Mouse (Mus musculus) natural killer cell, adult 2 months (primary cell): Measurements from ENCODE around the gene Arid1b.

Experiments
- DNase-seq, 2 experiments: peaks; one replicate each; pipeline ENCODE4 v3.0.0; 2022; ENCODE audit warnings: low spot score in 2 of 2

Arid1b gene

DNA sequence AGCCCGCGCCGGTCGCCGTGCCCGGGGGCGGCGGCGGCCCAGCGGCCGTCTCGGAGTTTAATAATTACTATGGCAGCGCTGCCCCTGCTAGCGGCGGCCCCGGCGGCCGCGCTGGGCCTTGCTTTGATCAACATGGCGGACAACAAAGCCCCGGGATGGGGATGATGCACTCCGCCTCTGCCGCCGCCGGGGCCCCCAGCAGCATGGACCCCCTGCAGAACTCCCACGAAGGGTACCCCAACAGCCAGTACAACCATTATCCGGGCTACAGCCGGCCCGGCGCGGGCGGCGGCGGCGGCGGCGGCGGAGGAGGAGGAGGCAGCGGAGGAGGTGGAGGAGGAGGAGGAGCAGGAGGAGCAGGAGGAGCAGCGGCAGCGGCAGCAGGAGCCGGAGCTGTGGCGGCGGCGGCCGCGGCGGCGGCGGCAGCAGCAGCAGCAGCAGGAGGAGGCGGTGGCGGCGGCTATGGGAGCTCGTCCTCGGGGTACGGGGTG is 1.5 kb downstream of the Arid1b start:
- peak; percentile 47 to 67 for DNase-seq

DNA sequence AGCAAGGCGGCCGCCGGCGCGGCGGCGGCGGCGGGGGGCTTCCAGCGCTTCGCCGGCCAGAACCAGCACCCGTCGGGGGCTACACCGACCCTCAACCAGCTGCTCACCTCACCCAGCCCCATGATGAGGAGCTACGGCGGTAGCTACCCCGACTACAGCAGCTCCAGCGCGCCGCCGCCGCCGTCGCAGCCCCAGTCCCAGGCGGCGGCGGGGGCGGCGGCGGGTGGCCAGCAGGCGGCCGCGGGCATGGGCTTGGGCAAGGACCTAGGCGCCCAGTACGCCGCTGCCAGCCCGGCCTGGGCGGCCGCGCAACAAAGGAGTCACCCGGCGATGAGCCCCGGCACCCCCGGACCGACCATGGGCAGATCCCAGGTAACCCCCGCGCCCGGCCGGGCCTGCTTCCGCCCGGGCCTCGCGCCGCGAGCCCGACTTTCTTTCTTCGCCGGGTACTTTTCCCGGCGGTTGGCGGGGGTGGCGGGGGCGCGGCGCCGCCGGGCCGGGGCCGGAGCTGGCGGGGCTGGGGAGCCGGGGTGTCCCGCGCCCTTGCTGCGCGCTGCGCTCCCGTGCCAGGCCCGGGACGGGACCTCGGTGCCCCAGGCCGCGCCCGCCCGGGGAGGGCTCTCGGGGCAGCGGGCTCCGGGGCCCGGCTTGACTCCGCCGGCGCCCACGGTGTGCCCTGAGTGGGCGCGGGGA is 2.1 kb downstream of the Arid1b start:
- DNase-seq, result peak; percentile 34 to 49

DNA sequence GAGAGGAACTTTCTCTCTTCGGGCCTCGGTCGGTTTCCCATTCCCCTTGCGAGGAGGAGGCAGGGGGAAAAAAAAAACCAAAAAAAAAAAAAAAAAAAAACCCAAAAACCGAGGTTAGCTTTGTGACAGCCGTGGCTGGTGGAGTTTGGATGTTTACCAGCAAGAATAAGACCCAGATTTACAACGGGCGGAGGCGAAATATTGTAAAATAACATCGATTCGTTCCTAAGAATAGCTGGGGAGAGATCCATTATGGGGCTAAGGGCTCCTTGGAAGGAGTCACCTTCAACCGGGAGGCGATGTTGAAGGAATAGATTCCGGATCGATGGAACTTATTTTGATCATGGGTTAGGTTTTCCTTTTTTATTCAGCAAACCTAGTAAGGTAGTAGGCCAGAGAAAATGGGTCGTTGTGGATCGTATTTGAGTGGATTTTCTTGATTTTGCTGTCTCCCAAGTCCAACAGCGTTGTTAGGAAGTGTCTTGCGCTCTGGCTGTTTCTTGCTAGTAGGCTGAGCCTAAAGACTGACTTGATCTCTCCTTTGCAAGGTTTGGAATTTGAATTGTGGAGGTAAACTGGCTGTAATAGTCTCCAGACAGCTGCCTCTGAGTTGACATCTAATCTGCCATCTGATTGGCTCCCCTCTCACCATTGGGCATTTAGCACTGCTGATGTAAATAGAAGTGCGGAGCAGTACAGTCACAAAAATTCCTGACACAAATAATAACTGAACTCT is 2.9 kb downstream of the Arid1b start:
- peak; percentile 24 to 29 for DNase-seq

DNA sequence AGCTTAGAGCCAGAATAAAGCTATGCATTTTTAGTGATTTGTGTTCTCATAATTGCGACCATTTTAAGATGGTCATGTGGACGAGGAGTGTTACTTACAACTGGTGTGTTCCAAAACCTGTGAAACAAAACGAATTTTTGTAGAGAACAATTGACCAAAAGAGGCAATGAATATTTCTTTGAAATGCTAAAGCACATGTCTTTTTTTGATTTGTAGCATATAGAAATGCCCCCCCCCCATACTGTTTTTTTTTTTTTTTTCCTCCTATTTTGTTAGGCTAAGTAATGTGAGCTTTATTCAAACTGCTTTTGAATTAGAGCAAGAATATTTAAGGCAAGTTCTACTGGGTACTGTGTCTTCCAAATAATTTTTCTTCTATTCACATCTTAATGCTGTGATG is 3.8 kb downstream of the Arid1b start:
- no peak for DNase-seq

DNA sequence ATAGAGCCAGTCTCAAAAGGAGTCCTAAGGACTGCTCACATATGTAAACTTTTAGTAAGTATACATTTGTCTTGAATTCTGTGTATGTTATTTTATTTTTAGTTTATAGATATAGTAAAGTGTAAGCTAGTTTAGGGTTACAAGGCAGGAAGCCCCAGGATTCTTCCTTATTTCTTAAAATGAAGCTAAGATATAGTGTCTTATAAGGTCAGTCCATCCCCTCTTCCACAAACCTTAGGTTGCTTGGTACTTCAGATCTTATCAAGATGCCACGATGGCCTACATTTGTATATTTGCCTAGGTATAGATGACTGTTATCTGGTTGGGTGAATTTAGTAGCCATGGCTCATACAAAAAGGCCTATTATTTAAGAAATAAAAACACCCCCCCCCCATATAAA is 5.1 kb downstream of the Arid1b start:
- no peak for DNase-seq

DNA sequence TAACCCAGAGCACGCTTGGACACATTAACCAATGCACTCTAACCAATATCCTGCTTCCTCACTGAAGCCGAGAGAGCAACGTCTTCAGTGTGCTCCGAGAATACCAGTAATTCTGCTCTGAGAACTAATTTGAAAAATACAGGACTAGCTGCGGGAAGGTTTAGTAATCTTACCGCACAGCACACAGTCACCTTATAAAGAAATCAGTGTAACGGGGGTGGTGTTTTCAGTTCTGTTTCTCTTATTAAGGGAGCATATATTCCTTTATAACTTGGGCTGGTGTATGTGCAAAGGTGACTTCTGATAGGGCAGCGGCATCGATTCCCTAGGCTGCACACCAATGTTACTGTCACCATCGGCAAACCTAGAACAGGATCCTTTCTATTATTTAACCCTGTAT is 5.9 kb downstream of the Arid1b start:
- no peak for DNase-seq

DNA sequence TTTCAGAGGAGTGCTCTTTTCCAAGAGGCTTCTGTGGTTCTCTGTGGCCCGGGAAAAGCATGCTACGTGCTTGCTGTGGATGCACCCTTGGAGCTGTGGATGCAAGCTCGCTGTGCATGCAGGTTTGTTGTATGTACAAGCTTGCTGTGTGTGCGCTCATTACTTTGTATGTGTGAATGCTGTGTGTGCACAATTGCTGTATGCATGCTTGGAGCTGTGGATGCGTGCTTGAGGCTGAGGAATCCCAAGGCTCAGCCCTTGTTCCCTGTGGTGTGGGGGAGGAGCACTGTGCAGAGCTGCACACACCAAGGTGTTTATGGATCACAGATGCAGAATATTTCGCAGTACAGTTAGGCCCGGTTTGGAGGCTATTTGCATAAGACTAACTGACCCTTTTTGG is 6.7 kb downstream of the Arid1b start:
- no peak for DNase-seq

DNA sequence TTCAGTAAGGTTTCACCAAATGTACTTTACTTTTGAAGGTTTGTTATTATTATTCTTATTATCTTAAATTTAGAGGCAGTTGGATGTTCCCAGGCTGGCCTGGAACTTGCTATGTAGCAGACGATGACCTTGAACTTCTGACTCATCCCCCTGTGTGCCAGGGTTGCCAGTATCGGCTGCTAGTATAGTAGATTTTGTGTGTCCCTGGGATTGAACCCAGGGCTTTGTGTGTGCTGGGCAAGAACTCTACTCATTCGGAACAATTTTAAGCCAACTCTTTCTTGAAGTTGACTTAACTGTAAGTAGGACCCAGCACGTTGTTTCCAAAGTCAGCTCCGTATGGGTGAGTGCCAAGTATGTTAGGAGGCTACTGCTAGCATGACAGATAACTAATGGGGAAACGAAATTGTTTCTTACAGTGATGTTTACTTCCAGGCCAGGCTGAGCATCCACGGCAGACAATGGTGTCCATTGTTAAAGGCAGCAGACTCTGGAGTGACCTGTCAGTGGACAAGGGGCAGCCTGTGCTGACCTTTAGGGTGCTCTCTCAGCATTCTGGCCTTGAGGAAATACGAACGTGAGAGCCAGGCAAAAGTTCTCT is 7.5 kb downstream of the Arid1b start:
- DNase-seq, result no peak

DNA sequence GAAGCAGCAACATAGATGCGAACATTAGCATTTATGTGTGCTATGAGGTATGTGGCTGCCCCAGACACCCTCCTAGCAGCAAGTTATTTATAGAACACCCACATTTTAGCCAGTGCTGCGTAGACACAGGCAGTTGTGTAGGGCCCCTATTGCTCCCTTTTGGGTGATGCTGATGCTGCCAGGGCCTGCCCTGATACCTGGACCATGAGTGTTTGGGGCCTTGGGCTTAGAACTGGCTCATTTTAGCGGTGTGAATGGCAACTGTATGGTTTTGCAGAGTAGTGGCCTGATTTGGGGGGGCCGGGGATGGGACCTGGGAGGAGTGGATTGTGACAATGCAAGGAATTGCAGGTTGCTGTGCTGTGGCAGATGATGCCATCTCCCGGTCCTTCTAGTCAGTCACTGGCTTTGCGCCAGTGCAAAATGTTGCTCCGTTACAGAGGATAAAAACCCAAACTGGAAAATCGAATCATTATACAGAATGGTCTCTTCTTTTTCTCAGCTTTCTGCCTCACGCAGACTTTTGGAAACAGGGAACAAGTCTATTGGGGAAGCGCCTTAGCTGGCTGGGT is 8.9 kb downstream of the Arid1b start:
- DNase-seq, result no peak

DNA sequence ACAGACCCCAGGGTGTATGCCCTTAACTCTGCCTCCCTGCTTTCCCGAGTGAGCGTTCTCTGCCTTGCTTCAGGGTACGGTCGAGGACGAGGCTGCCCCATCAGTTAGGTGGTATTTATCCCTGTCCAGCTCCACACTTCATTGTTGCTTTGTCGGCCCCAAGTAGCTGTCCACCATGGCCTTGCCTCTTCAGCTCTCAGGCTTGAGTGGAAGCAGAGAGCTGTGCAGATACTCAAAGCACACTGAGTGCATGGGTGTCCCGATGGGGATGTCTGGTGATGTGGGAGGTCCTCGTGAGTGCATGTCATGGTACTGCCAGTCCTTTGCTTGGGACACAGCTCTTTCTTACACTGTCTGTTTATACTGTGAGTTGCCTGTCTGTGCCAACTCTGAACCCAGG is 10.1 kb downstream of the Arid1b start:
- DNase-seq, result no peak

DNA sequence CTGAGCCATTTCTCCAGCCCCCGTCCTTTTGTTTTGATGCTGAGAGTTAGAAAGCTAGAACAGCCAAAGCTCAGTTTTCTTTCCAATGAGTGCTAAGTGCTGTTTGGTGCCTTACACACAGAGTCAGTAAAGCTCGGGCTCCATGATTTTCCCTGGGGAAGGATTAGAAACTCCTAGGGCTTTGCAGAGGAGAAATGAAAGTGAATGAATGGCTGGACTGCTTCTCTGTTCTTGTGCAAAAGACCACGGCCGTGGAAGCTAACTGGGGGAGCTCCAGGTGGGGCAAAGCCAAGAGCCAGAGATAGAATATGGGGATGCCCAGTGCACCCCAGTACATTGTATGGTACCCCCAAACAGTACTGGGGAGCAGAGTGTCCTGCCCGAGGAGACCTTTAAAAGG is 10.6 kb downstream of the Arid1b start:
- no peak for DNase-seq

DNA sequence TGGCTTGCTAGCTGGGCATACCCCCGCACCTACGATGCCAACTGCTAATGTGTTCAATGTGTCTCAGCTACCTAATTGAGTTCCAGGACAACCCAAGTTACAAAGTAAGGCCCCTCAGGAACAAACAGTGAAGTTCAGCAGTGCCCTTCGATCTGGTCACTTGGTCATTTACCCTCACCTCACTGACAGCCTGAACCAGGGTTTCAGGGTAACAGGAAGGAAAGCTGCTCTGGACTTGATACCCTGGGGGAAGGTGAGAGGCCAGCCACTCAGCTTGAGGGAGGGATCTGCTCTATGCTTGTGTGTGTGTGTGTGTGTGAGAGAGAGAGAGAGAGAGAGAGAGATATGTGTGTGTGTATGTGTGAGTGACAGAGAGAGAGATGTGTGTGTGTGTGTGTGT is 11.2 kb downstream of the Arid1b start:
- peak in 1 of 2 experiments; percentile 17 for DNase-seq

DNA sequence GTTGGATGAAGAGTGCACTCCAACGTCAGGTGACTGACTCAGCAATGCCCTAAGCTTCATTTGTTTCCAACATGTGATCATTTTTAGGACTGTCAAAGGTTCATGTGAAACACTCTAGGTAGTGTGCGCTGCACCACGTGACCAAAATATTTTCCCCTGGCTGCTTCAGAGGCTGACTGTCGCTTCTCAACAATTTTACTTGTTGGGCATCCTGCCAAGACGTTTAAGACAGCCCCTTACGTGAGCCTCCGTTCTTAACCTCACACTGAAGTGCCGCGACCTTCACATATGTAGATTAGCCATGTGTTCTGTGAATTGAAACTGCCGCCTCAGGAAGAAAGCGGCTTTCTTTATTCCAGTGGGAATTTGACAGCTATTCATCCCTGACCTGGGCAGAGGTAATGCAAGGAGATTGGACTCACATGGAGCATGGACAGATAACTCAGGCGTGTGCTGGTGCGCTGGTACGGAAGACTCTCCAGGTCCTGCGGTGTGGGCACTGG is 13.1 kb downstream of the Arid1b start:
- peak; percentile 81 to 87 for DNase-seq

DNA sequence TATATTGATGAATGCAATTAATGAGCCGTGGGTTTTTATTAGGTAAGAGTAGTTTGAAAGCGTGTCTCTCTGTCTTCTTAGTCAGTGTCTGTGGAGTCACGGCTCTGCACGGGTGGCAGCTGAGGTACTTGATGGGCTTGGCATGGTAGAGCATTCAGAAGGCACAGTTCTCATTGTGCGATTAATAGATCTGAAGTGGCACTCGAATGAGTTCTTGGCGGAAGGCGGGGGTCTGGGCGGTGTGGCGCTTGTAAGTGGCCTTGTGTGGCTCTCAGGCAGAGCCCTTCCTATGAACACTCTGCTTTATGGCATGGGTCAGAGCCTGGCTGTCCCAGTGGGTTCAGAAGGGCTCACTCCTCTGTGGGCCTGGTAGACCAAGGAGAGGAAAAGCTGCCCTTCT is 14.1 kb downstream of the Arid1b start:
- no peak for DNase-seq

DNA sequence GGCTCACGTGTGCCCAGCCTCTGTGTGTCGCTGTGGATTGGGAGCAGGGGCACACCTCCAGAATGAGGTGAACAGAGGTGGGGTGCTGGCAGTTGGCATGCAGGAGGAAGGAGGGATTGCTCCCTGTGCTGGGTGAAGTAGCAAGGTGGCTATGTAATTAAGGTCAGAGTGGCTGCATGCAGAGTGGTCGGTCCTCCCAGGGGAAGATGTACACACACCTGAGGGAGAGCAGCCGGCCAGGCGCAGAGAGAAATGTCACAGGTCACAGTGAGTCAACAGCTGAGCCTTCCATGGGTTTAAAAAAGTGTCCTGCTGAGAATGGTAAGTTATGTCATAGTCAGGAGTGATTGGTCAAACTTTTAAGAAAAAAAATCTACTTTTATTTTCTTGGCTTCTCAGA is 14.6 kb downstream of the Arid1b start:
- no peak for DNase-seq

DNA sequence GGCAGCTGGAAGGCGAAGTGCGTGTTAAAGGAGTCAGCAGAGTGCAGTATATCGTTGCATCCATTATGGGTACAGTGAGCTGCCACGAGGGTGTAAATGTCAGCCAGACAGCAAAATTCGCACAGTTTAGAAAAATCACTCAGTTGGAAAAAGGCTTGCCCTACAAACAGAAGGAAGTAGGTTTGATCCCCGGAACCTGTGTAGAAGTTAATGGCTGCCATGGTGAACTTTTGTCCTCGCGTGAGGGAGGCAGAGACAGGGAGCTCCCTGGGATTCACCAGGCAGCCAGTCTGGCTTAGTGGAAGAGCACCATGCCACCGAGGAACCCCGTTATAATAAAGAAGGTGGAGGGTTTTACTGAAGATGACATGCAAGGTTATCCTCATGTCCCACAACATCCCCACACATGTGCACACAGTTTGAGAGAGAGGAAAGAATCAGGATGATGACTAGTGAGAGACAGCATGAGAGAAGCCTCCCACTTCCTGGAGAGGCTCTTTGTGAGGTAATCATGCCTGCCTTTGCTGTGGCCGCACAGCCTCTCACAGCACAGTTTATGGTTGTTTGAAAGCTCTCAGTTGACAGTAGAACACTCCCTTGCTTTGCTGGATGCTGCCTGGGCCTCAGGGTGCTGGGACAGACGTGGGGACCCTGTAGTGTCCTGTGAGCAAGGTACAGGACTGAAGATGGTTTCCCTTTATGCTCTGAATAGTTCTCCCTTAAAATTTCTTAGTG is 15.6 kb downstream of the Arid1b start:
- peak; percentile 9 to 24 for DNase-seq

DNA sequence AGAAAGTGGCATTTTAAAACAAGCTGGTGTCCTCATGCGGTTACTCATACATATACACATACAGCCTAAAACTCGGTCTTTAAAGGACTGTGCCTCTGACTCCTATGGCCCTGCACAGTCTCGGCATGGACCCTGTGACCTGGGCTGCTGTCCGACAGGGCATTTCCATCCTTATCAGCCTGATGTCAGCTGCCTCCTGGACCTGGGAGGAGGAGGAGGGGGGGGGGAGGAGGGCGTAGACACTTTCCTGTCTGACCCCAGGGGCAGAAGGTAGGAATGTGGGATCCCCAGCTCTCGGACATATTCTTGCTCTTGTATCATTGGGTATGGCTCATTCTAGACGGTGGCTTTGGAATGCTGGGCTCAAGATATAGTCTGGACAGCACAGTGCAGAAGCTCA is 16.6 kb downstream of the Arid1b start:
- DNase-seq, result no peak

DNA sequence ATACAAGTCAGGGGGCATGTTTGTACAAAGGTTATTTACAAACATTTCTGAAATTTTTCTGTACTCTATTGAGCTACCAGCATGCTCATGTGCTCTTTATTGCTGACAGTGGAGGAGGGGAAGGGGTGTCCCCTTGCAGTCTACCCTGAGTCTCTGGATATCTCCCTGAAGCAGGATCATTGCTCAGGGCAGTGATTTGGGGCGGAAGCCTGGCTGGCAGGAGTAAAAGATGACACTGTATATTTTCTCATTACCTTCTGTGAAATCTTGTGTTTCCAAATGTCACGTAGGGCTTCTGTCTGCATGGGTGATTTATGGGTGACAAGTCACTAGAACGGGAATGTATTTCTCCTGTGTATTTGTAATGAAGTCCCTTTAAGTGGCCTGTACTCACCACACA is 18.0 kb downstream of the Arid1b start:
- no peak for DNase-seq

DNA sequence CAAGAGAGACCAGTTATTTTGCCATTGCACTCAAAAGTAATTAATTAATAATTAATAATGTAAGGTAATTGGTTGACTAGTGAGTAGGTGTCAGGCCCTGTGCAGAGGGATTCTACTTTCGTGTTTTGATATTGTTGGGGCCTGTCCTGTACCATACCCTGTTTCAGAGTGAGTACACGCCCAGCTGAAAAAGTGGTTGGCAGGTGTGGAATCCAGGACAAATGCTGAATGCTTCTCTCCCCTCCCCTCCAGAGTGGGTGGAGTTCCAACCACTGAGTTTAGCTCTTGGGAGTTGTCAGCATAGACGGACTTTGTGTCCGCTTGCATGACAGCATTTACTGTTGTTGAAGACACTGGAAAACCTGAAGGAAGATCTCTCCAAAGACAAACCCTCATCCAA is 18.4 kb downstream of the Arid1b start:
- DNase-seq, result no peak

DNA sequence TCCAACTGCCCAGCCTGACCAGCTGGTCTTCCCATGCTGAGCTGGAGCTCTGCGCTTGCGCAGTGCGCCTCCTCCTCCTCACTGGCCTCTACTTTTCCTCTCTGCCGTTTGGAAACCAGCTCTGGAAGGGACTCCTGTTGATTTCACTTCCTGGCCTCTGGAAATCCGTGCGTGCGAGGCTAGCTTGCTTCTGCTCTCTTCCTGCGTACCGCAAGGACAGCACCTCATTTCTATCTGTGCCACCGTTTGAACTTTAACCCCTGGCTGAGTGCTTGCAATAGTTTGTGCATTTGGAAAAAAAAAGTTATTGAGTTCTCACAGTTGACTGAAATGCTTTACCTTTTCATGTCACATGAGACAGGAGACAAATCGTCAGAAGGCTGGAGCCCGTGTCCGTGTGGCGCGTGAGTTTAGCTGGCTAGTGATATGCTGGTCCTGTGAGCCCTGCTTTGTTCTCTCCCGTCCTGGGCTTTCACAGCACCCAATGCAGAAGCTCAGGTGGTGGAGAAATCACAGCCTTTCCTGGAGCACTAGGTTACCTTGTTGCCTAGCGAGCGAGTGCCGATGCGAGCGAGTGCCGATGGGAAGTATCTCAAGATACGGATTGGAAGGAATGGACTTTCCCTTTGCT is 20.3 kb downstream of the Arid1b start:
- DNase-seq, result no peak

DNA sequence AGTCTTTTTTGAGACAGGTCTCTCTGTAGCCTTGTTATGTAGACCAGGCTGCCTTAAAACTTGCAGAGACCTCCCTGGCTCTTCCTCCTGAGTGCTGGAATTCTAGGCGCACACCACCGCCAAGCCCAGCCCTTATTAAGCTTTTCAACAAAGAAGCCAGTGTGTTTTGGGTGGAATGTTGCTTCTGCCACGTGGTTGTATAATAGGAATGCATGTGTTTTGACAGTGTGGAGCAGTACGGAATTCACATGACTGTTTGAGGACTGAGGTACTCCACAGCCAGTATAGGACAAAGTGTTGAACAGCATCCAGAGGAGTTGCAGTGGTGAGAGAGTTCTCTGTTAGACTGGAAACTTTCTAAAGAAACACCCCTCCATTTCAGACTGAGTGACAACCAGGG is 22.3 kb downstream of the Arid1b start:
- no peak for DNase-seq
